Mouse (Mus musculus) G1E (cell line): ENCODE measurements at regions not wholly inside any gene's neighbourhood (a gene's known extent, or its start where the extent isn't known, plus 50 kb on each side); places are given as distances from the start of the nearest gene placed in this dataset.

ENCODE experiments used
- ATAC-seq: 2 replicates; pipeline ENCODE4 v1.8.0; 2016; ENCODE audit warnings: mild to moderate bottlenecking; ENCODE audit not compliant: insufficient number of reproducible peaks, poor library complexity, low FRiP score, severe bottlenecking; ENCODE audit errors: extremely low read depth
- DNase-seq: peaks from one replicate; pipeline ENCODE4 v3.0.0; 2012; ENCODE audit warnings: low spot score
- H3K27me3 ChIP-seq: 2 replicates; pipeline ENCODE4 v1.6.1; 2012; ENCODE audit warnings: mild to moderate bottlenecking, low read length, inconsistent platforms; ENCODE audit not compliant: insufficient read depth
- H3K36me3 ChIP-seq: replicated peaks from 2 replicates; pipeline ENCODE3; 2012; ENCODE audit warnings: mild to moderate bottlenecking, inconsistent platforms
- H3K4me1 ChIP-seq: 2 replicates; pipeline ENCODE4 v1.6.1; 2012; ENCODE audit warnings: low read depth, low read length, inconsistent platforms, mixed read lengths; ENCODE audit not compliant: insufficient read depth
- H3K4me3 ChIP-seq: 2 replicates; pipeline ENCODE4 v1.5.1; 2012; ENCODE audit warnings: low read depth, mild to moderate bottlenecking, inconsistent platforms, low read length, moderate library complexity, mixed read lengths
- H3K9me3 ChIP-seq: replicated peaks from 2 replicates; pipeline ENCODE4 v1.6.1; 2012; ENCODE audit warnings: inconsistent platforms
- CTCF ChIP-seq: IDR thresholded peaks from 2 replicates; pipeline ENCODE4 v1.5.1; 2012; ENCODE audit warnings: low read depth, low read length, inconsistent platforms, mixed read lengths
- GATA1 ChIP-seq: IDR thresholded peaks from 2 replicates; pipeline ENCODE4 v1.6.1; 2012; ENCODE audit warnings: borderline replicate concordance, low read length, inconsistent platforms, mixed read lengths
- GATA2 ChIP-seq: IDR thresholded peaks from 2 replicates; pipeline ENCODE4 v1.6.1; 2012; ENCODE audit warnings: low read depth, low read length, inconsistent platforms, borderline replicate concordance
- POLR2AphosphoS5 ChIP-seq: IDR thresholded peaks from 2 replicates; pipeline ENCODE4 v1.6.1; 2012; ENCODE audit warnings: low read depth, low read length, inconsistent platforms; ENCODE audit not compliant: insufficient replicate concordance
- TAL1 ChIP-seq: conservative IDR thresholded peaks from 2 replicates; pipeline ENCODE4 v1.6.1; 2012; ENCODE audit warnings: low read depth, low read length, inconsistent platforms, mixed read lengths

GRCm38 (mm10) chr13:35359345-35359744 lies 300.3 kb upstream of the Cdyl start:
- H3K27me3 ChIP-seq: no peaks in the 10 kb centered on the region; the same call in 1 of the 2 replicates
- no peak for DNase-seq
- H3K9me3 ChIP-seq: no peaks in the 10 kb centered on the region
- ATAC-seq: no peak
- TF ChIP-seq GATA1 (no peak), GATA2 (no peak), TAL1 (no peak), POLR2AphosphoS5 (no peak), CTCF (no peak)
- H3K4me3 ChIP-seq: no peak overlapping the region
- no peaks in the 10 kb centered on the region for H3K36me3 ChIP-seq
- H3K4me1 ChIP-seq: no peaks in the 10 kb centered on the region

GRCm38 (mm10) chr13:35377487-35377886 lies 282.1 kb upstream of the Cdyl start:
- Histone ChIP-seq H3K9me3 (no peaks in the 10 kb centered on the region), H3K4me1 (no peaks in the 10 kb centered on the region), H3K27me3 (no peaks in the 10 kb centered on the region; the same call in 1 of the 2 replicates), H3K36me3 (no peaks in the 10 kb centered on the region), H3K4me3 (no peak overlapping the region)
- TF ChIP-seq GATA1 (no peak), TAL1 (no peak), CTCF (no peak), GATA2 (no peak), POLR2AphosphoS5 (no peak)
- ATAC-seq (no peak), DNase-seq (no peak)

GRCm38 (mm10) chr13:35379500-35379899 lies 280.1 kb upstream of the Cdyl start:
- Histone ChIP-seq H3K27me3 (peaks cover 7% of the 10 kb centered on the region), H3K36me3 (no peaks in the 10 kb centered on the region), H3K9me3 (no peaks in the 10 kb centered on the region), H3K4me1 (no peaks in the 10 kb centered on the region), H3K4me3 (no peak overlapping the region)
- TF ChIP-seq TAL1: no peak
- no peak for TF ChIP-seq POLR2AphosphoS5
- TF ChIP-seq GATA1: no peak
- TF ChIP-seq CTCF: no peak
- TF ChIP-seq GATA2: no peak
- ATAC-seq (no peak), DNase-seq (no peak)

GRCm38 (mm10) chr13:35380224-35381009 lies 279.2 kb upstream of the Cdyl start:
- no peak for TF ChIP-seq GATA1
- TF ChIP-seq POLR2AphosphoS5: no peak
- TF ChIP-seq GATA2: no peak
- TF ChIP-seq TAL1: no peak
- no peak for TF ChIP-seq CTCF
- no peak for DNase-seq
- Histone ChIP-seq H3K4me3 (no peak overlapping the region), H3K4me1 (no peaks in the 10 kb centered on the region), H3K36me3 (no peaks in the 10 kb centered on the region), H3K9me3 (no peaks in the 10 kb centered on the region), H3K27me3 (peaks cover 7% of the 10 kb centered on the region)
- ATAC-seq: no peak

GRCm38 (mm10) chr13:35381641-35382040 lies 278.0 kb upstream of the Cdyl start:
- no peaks in the 10 kb centered on the region for H3K36me3 ChIP-seq
- H3K4me3 ChIP-seq: no peak overlapping the region
- ATAC-seq (no peak), DNase-seq (no peak)
- no peaks in the 10 kb centered on the region for H3K4me1 ChIP-seq
- peaks cover 14% of the 10 kb centered on the region for H3K27me3 ChIP-seq
- TF ChIP-seq TAL1: no peak
- TF ChIP-seq POLR2AphosphoS5: no peak
- no peak for TF ChIP-seq GATA1
- TF ChIP-seq GATA2: no peak
- TF ChIP-seq CTCF: no peak
- H3K9me3 ChIP-seq: no peaks in the 10 kb centered on the region

- TF ChIP-seq GATA2 (no peak), TAL1 (no peak), POLR2AphosphoS5 (no peak), GATA1 (no peak), CTCF (no peak)
- no peak overlapping the region for H3K4me3 ChIP-seq
- H3K36me3 ChIP-seq: no peaks in the 10 kb centered on the region
- DNase-seq: no peak
- peaks cover 14% of the 10 kb centered on the region for H3K27me3 ChIP-seq
- ATAC-seq: no peak
- H3K4me1 ChIP-seq: no peaks in the 10 kb centered on the region
- no peaks in the 10 kb centered on the region for H3K9me3 ChIP-seq
These were observed 276.5 kb upstream of the Cdyl start for GRCm38 (mm10) chr13:35383000-35383623.
